Mouse (Mus musculus): ENCODE data around the gene Hils1. TPM values are rescaled to one million over a fixed set of nuclear protein-coding genes. Genes with fewer than 3 reads are reported as not detected.

Gene Hils1
- polyA plus RNA-seq, 1 experiment from 2014 or later = not detected

DNA sequence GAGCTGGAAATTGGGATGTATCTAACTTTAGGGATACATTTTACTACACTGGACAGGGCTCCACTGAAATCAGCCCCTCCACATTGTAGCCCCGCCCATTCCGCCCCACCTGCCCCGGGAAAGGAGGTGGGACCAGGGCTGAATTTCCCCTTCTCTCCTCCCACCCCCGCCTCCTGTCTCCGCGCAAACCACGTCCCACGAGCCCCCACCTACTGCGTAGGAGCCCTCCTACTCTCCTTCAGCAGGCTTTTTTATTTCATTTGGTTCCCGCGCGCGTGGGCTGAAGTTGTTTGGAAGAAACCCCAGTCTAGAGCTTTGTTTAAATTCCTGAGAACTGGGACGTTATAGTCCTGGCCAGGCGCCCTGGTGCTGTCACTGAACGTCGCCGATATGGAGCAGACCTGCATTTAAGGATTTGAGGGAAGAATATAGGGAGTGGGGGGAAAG lies 30.0 kb upstream of the Hils1 start:
- peak overlapping the region; percentile 59 for H3K4me2 ChIP-seq
- no peaks in the 10 kb centered on the region for H3K9me3 ChIP-seq
- WGBS = under 1% methylated on average over 18 of the region's 18 CpGs
- peak; percentile 51 for ATAC-seq (ENCODE audit: low read depth)
- H3K27ac ChIP-seq (replicated peaks) = no peak overlapping the region
- H3K36me3 ChIP-seq = no peaks in the 10 kb centered on the region
- H3K4me3 ChIP-seq = peak overlapping the region; percentile 35
- peaks cover 82% of the 10 kb centered on the region for H3K27me3 ChIP-seq
- peak overlapping the region; percentile 52 for H3K9ac ChIP-seq
- peaks cover 21% of the 10 kb centered on the region for H3K4me1 ChIP-seq (replicated peaks)

- H3K4me2 ChIP-seq = peak overlapping the region; percentile 59
- peak overlapping the region; percentile 52 for H3K9ac ChIP-seq
- no peaks in the 10 kb centered on the region for H3K36me3 ChIP-seq
- H3K4me1 ChIP-seq (replicated peaks) = peaks cover 21% of the 10 kb centered on the region
- no peaks in the 10 kb centered on the region for H3K9me3 ChIP-seq
- peaks cover 78% of the 10 kb centered on the region for H3K27me3 ChIP-seq
- H3K4me3 ChIP-seq = peak overlapping the region; percentile 35
- WGBS = 1% methylated on average over 15 of the region's 15 CpGs
- 0 out of 2 replicates have a peak, but pooled peaks have one; percentile 21 for ATAC-seq (ENCODE audit: low read depth)
- no peak overlapping the region for H3K27ac ChIP-seq (replicated peaks)
Observed at GRCm38 (mm10) chr11:94937787-94938186, 29.6 kb upstream of the Hils1 start.

GRCm38 (mm10) chr11:94938296-94938695 lies 29.1 kb upstream of the Hils1 start:
- WGBS = 23% methylated on average over 9 of the region's 9 CpGs
- ATAC-seq (ENCODE audit: low read depth) = no peak
- H3K4me2 ChIP-seq = peak overlapping the region; percentile 59
- peaks cover 72% of the 10 kb centered on the region for H3K27me3 ChIP-seq
- no peaks in the 10 kb centered on the region for H3K9me3 ChIP-seq
- H3K9ac ChIP-seq = peak overlapping the region; percentile 52; the same call in 1 of the 2 replicates
- H3K4me1 ChIP-seq (replicated peaks) = peaks cover 21% of the 10 kb centered on the region
- no peak overlapping the region for H3K27ac ChIP-seq (replicated peaks)
- peak overlapping the region; percentile 35 for H3K4me3 ChIP-seq
- H3K36me3 ChIP-seq = no peaks in the 10 kb centered on the region

GRCm38 (mm10) chr11:94939280-94939679 lies 28.1 kb upstream of the Hils1 start:
- H3K36me3 ChIP-seq = no peaks in the 10 kb centered on the region
- no peak overlapping the region for H3K9ac ChIP-seq
- H3K27ac ChIP-seq (replicated peaks) = no peak overlapping the region
- peaks cover 63% of the 10 kb centered on the region for H3K27me3 ChIP-seq
- H3K4me1 ChIP-seq (replicated peaks) = peaks cover 21% of the 10 kb centered on the region
- H3K9me3 ChIP-seq = no peaks in the 10 kb centered on the region
- H3K4me2 ChIP-seq = peak overlapping the region; percentile 59; the same call in 1 of the 2 replicates
- no peak overlapping the region for H3K4me3 ChIP-seq
- no peak for ATAC-seq (ENCODE audit: low read depth)
- WGBS = 21% methylated on average over 4 of the region's 4 CpGs

GRCm38 (mm10) chr11:94941121-94941520 lies 26.3 kb upstream of the Hils1 start:
- Histone ChIP-seq H3K27ac (replicated peaks) (no peak overlapping the region), H3K36me3 (no peaks in the 10 kb centered on the region), H3K9ac (no peak overlapping the region), H3K4me3 (no peak overlapping the region), H3K27me3 (peaks cover 44% of the 10 kb centered on the region), H3K9me3 (no peaks in the 10 kb centered on the region), H3K4me1 (replicated peaks) (peaks cover 21% of the 10 kb centered on the region), H3K4me2 (no peak overlapping the region)
- 53% methylated on average over 9 of the region's 9 CpGs for WGBS
- ATAC-seq (ENCODE audit: low read depth) = no peak

DNA sequence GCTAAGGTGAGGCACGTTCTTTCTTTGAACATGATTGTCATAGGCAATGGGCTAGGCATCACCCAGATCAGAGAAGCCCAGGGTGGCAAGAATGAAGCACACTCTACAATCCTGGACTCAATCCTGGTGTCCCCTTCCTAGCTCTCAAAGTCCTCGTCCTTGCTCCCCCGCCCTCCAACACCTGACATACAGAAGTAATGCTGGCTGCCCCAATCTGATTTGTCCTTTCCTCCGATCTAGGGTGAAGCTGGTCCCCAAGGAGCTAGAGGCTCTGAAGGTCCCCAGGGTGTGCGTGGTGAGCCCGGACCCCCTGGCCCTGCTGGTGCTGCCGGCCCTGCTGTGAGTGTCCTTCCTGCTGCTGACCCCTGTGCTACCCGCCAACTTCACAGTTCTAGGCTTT lies 25.6 kb upstream of the Hils1 start:
- Histone ChIP-seq H3K9ac (no peak overlapping the region), H3K27ac (replicated peaks) (no peak overlapping the region), H3K36me3 (no peaks in the 10 kb centered on the region), H3K4me3 (no peak overlapping the region), H3K4me1 (replicated peaks) (peaks cover 14% of the 10 kb centered on the region), H3K4me2 (no peak overlapping the region), H3K27me3 (peaks cover 38% of the 10 kb centered on the region), H3K9me3 (no peaks in the 10 kb centered on the region)
- ATAC-seq (ENCODE audit: low read depth) = no peak
- 79% methylated on average over 8 of the region's 8 CpGs for WGBS

DNA sequence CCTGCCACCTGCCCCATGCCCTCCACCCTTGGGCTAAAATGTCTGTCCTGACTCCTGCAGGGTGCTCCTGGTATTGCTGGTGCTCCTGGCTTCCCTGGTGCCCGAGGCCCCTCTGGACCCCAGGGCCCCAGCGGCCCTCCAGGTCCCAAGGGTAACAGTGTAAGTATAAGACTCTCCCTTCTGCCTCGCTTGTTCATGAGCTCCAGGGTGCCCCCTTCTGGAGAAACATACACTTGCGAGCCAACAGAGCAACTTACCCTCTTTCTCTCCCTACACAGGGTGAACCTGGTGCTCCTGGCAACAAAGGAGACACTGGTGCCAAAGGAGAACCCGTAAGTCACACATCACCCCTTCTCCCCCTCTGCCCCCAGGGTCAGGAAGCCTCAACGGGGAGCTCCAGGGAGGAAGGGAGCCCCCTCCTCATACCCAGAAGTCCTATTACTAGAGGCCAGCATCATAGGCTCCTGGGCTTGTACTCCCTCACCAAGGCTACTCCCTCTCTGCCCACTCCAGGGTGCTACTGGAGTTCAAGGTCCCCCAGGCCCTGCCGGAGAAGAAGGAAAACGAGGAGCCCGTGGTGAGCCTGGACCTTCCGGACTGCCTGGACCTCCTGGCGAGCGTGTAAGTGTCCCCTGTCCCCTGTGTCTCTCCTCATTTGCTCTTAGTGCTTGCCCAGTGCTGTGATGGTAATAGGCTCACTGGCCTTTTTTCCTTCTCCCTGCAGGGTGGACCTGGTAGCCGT lies 24.9 kb upstream of the Hils1 start:
- no peaks in the 10 kb centered on the region for H3K9me3 ChIP-seq
- H3K27me3 ChIP-seq = peaks cover 33% of the 10 kb centered on the region
- no peak for ATAC-seq (ENCODE audit: low read depth)
- no peaks in the 10 kb centered on the region for H3K36me3 ChIP-seq
- WGBS = 52% methylated on average over 13 of the region's 13 CpGs
- no peak overlapping the region for H3K9ac ChIP-seq
- no peak overlapping the region for H3K4me2 ChIP-seq
- no peak overlapping the region for H3K27ac ChIP-seq (replicated peaks)
- H3K4me3 ChIP-seq = no peak overlapping the region
- H3K4me1 ChIP-seq (replicated peaks) = peaks cover 9% of the 10 kb centered on the region

- Histone ChIP-seq H3K4me1 (replicated peaks) (peaks cover 3% of the 10 kb centered on the region; the same call in 1 of the 2 replicates), H3K27me3 (peaks cover 27% of the 10 kb centered on the region), H3K36me3 (no peaks in the 10 kb centered on the region), H3K4me3 (no peak overlapping the region), H3K4me2 (no peak overlapping the region), H3K27ac (replicated peaks) (no peak overlapping the region), H3K9me3 (no peaks in the 10 kb centered on the region), H3K9ac (no peak overlapping the region)
- WGBS = 83% methylated on average over 15 of the region's 15 CpGs
- ATAC-seq (ENCODE audit: low read depth) = no peak
Observed at GRCm38 (mm10) chr11:94943054-94943453, 24.3 kb upstream of the Hils1 start.

DNA sequence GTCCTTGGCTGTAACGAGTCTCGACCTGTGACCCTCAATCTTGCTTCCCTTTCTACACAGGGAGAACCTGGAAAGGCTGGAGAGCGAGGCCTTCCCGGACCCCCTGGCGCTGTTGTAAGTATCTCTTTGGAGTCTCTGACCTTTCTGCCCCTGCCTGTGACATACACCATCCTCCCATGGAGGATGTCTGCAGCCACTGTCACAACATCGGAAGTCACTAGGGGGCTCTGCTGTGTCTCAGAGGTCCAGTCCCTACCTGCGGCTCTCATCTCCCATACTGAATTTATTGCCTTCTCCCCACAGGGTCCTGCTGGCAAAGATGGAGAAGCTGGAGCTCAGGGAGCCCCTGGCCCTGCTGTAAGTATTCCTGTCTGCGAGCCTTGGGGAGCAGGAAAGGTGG lies 23.1 kb upstream of the Hils1 start:
- Histone ChIP-seq H3K4me1 (replicated peaks) (no peaks in the 10 kb centered on the region), H3K27ac (replicated peaks) (no peak overlapping the region), H3K4me2 (no peak overlapping the region), H3K27me3 (peaks cover 15% of the 10 kb centered on the region), H3K9me3 (no peaks in the 10 kb centered on the region), H3K4me3 (no peak overlapping the region), H3K36me3 (no peaks in the 10 kb centered on the region), H3K9ac (no peak overlapping the region)
- 20% methylated on average over 8 of the region's 8 CpGs for WGBS
- no peak for ATAC-seq (ENCODE audit: low read depth)

DNA sequence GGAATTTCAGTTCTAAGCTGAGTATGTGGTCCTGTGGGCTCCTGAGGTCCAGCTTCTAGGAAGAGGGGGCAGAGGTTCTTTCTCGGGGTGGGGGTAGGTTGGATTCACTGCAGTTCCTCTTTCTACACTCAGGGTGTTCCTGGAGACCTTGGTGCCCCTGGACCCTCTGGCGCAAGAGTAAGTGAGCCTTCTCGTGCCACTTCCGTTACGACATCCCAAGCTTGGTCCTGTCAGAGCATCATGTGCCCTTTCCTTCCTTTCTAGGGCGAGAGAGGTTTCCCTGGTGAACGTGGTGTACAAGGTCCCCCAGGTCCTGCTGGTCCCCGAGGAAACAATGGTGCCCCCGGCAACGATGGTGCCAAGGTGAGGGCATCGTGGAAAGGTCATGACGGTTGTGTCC lies 22.2 kb upstream of the Hils1 start:
- WGBS = 90% methylated on average over 12 of the region's 12 CpGs
- ATAC-seq (ENCODE audit: low read depth) = no peak

GRCm38 (mm10) chr11:94952169-94952568 lies 15.2 kb upstream of the Hils1 start:
- no peak overlapping the region for H3K4me2 ChIP-seq
- H3K27me3 ChIP-seq = no peaks in the 10 kb centered on the region
- peak overlapping the region; percentile 33; the same call in 1 of the 2 replicates for H3K27ac ChIP-seq (replicated peaks)
- WGBS = 4% methylated on average over 6 of the region's 6 CpGs
- H3K9ac ChIP-seq = no peak overlapping the region
- H3K36me3 ChIP-seq = no peaks in the 10 kb centered on the region
- no peak overlapping the region for H3K4me3 ChIP-seq
- no peaks in the 10 kb centered on the region for H3K9me3 ChIP-seq
- H3K4me1 ChIP-seq (replicated peaks) = peaks cover 7% of the 10 kb centered on the region
- 0 out of 2 replicates have a peak, but pooled peaks have one; percentile 40 for ATAC-seq (ENCODE audit: low read depth)

More for the DNA sequence above, 22.2 kb upstream of the Hils1 start:
- H3K9me3 ChIP-seq = no peaks in the 10 kb centered on the region
- peaks cover 9% of the 10 kb centered on the region for H3K27me3 ChIP-seq
- H3K4me2 ChIP-seq = no peak overlapping the region
- no peak overlapping the region for H3K27ac ChIP-seq (replicated peaks)
- H3K4me1 ChIP-seq (replicated peaks) = no peaks in the 10 kb centered on the region
- H3K4me3 ChIP-seq = no peak overlapping the region
- H3K9ac ChIP-seq = no peak overlapping the region
- H3K36me3 ChIP-seq = no peaks in the 10 kb centered on the region

DNA sequence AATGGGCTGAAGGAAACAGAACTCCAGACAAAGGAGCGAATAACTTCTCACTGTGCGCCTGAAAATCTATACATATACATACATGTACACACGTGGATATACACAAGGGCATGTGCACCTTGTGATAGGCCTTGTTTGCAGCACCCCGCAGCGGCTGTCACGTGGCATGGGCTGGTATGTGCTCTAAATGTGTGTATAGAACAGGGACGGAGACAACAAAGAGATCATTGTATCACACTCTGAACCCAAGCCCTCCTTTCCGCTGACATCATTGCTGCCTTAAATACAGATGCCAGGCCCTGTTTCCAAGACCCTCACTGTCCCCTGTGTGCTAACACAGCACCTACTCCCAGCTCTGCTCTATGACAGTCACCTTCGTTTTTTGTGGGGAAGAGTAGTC lies 12.3 kb upstream of the Hils1 start:
- WGBS = 58% methylated on average over 9 of the region's 9 CpGs

More for the DNA sequence above, 12.3 kb upstream of the Hils1 start:
- no peak overlapping the region for H3K27ac ChIP-seq (replicated peaks)
- H3K4me3 ChIP-seq = no peak overlapping the region
- H3K9ac ChIP-seq = no peak overlapping the region
- H3K4me1 ChIP-seq (replicated peaks) = peaks cover 15% of the 10 kb centered on the region
- no peaks in the 10 kb centered on the region for H3K36me3 ChIP-seq
- no peak overlapping the region; the same call in 1 of the 2 replicates for H3K4me2 ChIP-seq
- H3K9me3 ChIP-seq = no peaks in the 10 kb centered on the region
- no peak for ATAC-seq (ENCODE audit: low read depth)
- H3K27me3 ChIP-seq = no peaks in the 10 kb centered on the region

All from neural tube, embryonic 13.5 days (tissue).